Mouse (Mus musculus): ENCODE data around the gene Trap1a. TPM values are rescaled to one million over a fixed set of nuclear protein-coding genes. Genes with fewer than 3 reads are reported as not detected.

Trap1a gene
- not detected for polyA plus RNA-seq (2017; shearing (Covaris generic))

DNA sequence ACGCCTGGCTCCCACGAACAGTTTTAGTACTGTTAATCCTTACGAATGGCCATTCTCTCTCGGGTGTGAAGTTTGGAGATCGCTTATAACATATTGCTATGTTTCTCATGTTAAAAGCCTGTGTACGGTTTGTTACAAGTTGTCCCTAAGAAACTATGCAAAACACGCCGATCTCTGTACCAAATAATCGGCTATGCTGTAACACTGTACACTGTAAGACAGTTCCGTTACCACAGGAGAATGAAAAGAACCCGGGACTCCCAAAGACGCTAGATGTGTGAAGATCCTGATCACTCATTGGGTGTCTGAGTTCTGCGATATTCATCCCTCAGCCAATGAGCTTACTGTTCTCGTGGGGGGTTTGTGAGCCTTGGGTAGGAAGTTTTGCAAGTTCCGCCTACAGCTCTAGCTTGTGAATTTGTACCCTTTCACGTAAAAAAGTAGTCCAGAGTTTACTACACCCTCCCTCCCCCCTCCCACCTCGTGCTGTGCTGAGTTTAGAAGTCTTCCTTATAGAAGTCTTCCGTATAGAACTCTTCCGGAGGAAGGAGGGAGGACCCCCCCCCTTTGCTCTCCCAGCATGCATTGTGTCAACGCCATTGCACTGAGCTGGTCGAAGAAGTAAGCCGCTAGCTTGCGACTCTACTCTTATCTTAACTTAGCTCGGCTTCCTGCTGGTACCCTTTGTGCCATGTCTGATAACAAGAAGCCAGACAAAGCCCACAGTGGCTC lies at the start of gene Trap1a:
Gene Trap1a (plus strand): TSS at position 421 of the 732 bp plus-strand sequence.

Other genes with a start within 250 kb of the Trap1a start
- not detected for gene Serpina7, start 248.4 kb upstream of the Trap1a start, polyA plus RNA-seq (2017; shearing (Covaris generic))
- gene 4930513O06Rik, start 247.4 kb upstream of the Trap1a start, polyA plus RNA-seq (2017; shearing (Covaris generic)), result not detected
- gene 4933428M09Rik, start 154.5 kb upstream of the Trap1a start, polyA plus RNA-seq (2017; shearing (Covaris generic)), result not detected
- gene Mum1l1, start 123.6 kb upstream of the Trap1a start, polyA plus RNA-seq (2017; shearing (Covaris generic)), result not detected
- 0.27 TPM for gene D330045A20Rik, start 146.7 kb downstream of the Trap1a start, polyA plus RNA-seq (2017; shearing (Covaris generic))
- gene Rnf128, start 229.6 kb downstream of the Trap1a start, polyA plus RNA-seq (2017; shearing (Covaris generic)), result 2.3 TPM

Data from inflammation-experienced regulatory T-cells, adult 16 weeks (primary cell).